Mouse (Mus musculus) heart, adult 2 months (tissue): ENCODE results near the gene Tlnrd1.

Source experiments
- CTCF ChIP-seq: fragments of 200-600 bp; IDR thresholded peaks from 2 replicates; pipeline ENCODE4 v1.8.1; 2022; ENCODE audit warnings: antibody characterized with exemption, mild to moderate bottlenecking, moderate library complexity
- POLR2A ChIP-seq: fragments of 200-500 bp; IDR thresholded peaks from 2 replicates; pipeline ENCODE4 v1.6.1; 2011; ENCODE audit warnings: mild to moderate bottlenecking, low read depth, low read length, control low read depth; ENCODE audit not compliant: insufficient read depth

DNA sequence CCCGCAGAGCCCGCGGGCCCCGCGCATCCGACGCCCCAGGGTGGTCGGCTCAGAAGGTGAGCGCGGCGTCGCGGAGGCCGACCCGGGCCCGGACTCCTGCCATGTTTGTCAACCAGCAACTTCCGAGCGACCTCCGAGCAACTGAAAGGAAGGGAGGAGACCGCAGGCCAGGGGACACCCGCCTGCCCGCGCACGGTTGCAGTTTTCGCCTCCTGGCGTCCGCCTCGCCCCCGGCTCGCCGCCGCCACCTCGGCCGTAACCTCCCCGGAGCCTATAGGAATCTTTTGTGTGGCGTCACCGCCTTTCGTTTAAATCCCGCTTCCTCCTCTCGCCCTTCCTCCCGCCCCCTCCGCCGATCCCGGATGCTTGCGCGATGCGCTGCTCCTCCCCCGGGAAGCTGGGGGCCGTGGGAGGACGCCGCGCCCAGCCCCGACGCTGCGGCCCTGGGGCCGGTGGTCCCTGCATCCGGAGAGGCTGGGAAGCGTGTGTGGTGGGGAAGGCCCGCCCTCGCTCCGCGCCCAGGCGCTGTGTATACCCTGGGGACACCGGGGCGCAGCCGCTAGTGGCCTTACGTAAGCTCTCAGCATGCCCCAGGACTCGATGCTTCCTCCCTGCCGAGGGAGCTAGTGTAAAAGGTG is at the start of gene Tlnrd1, which contains the start of gene Mesd:
- TF ChIP-seq POLR2A, result peak; percentile 77
- peak; percentile 24; the same call in 1 of the 2 replicates for TF ChIP-seq CTCF
